Mouse (Mus musculus) adrenal gland, adult 18-20 months (tissue): ENCODE data around the gene Hpgd. TPM values are rescaled to one million over a fixed set of nuclear protein-coding genes. Genes with fewer than 3 reads are reported as not detected.

ENCODE experiments used
- DNase-seq, 2 experiments: peaks; one replicate each; pipeline ENCODE4 v3.0.0; 2021 to 2022; ENCODE audit warnings: low spot score in 2 of 2
- total RNA-seq, 2 experiments: library from RNA; stranded (reverse); gene quantifications; 1 replicate in 1 of 2; 2 replicates in 1 of 2; pipeline ENCODE4 v1.2.3; 2021

The Hpgd gene
- total RNA-seq, 2 experiments from 2014 or later: 5.2 to 10.5 TPM

- DNase-seq: no peak
Measured at GRCm38 (mm10) chr8:56315189-56315588, 20.8 kb downstream of the Hpgd start.

GRCm38 (mm10) chr8:56323276-56323675 is 28.9 kb downstream of the Hpgd start:
- DNase-seq: no peak

- no peak for DNase-seq
Measured at GRCm38 (mm10) chr8:56327709-56328108, 33.3 kb downstream of the Hpgd start.

- no peak for DNase-seq
Measured at GRCm38 (mm10) chr8:56328130-56328542, 33.8 kb downstream of the Hpgd start.

- DNase-seq: no peak
Measured at GRCm38 (mm10) chr8:56335390-56336000, 41.1 kb downstream of the Hpgd start.

GRCm38 (mm10) chr8:56336771-56337170 is 42.4 kb downstream of the Hpgd start:
- DNase-seq: no peak

- no peak for DNase-seq
Measured at GRCm38 (mm10) chr8:56343505-56343904, 49.1 kb downstream of the Hpgd start.

- DNase-seq: no peak
Measured at GRCm38 (mm10) chr8:56343940-56344339, 49.6 kb downstream of the Hpgd start.

GRCm38 (mm10) chr8:56344359-56344758 is 50.0 kb downstream of the Hpgd start:
- DNase-seq: no peak

- no peak for DNase-seq
Measured at GRCm38 (mm10) chr8:56345641-56346420, 51.4 kb downstream of the Hpgd start.

- no peak for DNase-seq
Measured at GRCm38 (mm10) chr8:56363180-56363579, 68.8 kb downstream of the Hpgd start.
